Mouse (Mus musculus): ENCODE data around the gene Msrb2. TPM values are rescaled to one million over a fixed set of nuclear protein-coding genes. Genes with fewer than 3 reads are reported as not detected.

Msrb2 gene
- polyA plus RNA-seq, 1 experiment from 2014 or later, result 25.4 TPM

DNA sequence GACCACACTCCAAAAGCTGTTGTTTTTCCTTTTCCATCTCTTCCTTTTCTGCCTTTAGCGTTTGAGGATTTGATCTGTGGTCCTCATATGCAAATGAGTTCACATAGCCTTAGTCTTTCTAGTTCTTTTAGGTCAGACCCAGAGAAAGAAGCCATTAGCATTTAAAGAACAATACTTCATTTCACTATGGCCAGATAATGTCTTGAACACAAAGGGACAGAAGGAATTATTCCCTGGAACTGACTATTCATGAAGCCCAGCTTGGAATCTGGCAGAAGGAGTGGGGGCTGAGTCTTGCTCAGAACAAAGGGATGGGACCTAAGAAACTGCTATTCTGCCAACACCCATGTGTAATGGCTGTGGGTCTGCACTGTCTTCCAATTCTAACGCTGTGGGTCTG lies 21.6 kb downstream of the Msrb2 start:
- H3K9ac ChIP-seq, result no peak overlapping the region
- no peak overlapping the region for H3K4me2 ChIP-seq
- no peak for ATAC-seq (ENCODE audit: insufficient number of reproducible peaks, low FRiP score, low TSS enrichment, low read depth)
- peaks cover 9% of the 10 kb centered on the region; the same call in 1 of the 2 replicates for H3K36me3 ChIP-seq
- H3K9me3 ChIP-seq, result no peaks in the 10 kb centered on the region
- no peaks in the 10 kb centered on the region for H3K27me3 ChIP-seq
- no peaks in the 10 kb centered on the region for H3K4me1 ChIP-seq
- no peak overlapping the region for H3K4me3 ChIP-seq
- H3K27ac ChIP-seq, result no peak overlapping the region
- WGBS, result 40% methylated on average over 2 of the region's 2 CpGs

DNA sequence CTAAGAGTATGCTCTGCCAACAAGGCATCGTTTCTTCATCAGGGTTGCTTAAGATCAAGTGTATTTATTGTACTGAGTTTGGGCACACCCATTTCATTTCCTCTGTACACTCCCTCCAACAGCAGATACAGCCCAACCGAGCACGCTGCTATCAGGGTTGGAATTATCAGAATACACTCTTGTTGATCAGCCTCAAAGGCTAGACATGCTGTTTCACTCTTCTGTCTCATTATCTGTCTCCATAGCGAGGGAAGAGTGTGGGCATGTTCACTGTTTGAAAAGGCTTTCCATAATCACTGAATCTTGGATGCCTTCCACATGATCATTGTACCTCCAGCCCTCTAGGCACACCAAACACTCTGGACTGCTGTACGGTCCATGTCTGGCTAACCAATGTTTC lies 34.2 kb downstream of the Msrb2 start:
- Histone ChIP-seq H3K9ac (no peak overlapping the region), H3K4me3 (no peak overlapping the region), H3K27ac (no peak overlapping the region), H3K4me2 (no peak overlapping the region), H3K9me3 (no peaks in the 10 kb centered on the region), H3K27me3 (no peaks in the 10 kb centered on the region), H3K36me3 (no peaks in the 10 kb centered on the region), H3K4me1 (0 out of 2 replicates have a peak, but pooled peaks cover 4% of the 10 kb centered on the region)
- ATAC-seq (ENCODE audit: insufficient number of reproducible peaks, low FRiP score, low TSS enrichment, low read depth), result no peak
- 70% methylated on average over 5 of the region's 5 CpGs for WGBS

DNA sequence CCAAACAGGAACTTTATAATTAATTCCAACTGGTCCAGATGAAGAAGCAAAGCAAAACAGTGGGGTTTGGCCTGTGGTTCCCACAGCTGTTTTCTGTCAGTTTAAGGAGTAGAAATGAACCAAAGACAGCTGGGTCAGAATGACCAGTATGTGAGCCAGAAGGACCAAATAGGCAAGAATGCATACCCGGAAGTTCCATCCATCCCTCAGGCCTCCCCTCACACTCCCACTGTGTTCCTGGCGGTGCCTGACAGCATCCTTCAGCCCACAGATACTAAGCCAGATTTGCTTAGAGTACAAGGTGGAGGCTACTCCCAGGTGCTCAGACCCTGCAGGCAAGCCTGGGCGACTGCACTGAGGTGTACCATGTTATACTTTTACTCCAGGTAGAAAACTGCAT lies 35.3 kb downstream of the Msrb2 start:
- WGBS, result 34% methylated on average over 3 of the region's 3 CpGs
- ATAC-seq (ENCODE audit: insufficient number of reproducible peaks, low FRiP score, low TSS enrichment, low read depth), result no peak
- H3K4me2 ChIP-seq, result no peak overlapping the region
- H3K9me3 ChIP-seq, result no peaks in the 10 kb centered on the region
- H3K4me1 ChIP-seq, result 0 out of 2 replicates have a peak, but pooled peaks cover 4% of the 10 kb centered on the region
- H3K27me3 ChIP-seq, result no peaks in the 10 kb centered on the region
- H3K27ac ChIP-seq, result no peak overlapping the region
- no peaks in the 10 kb centered on the region for H3K36me3 ChIP-seq
- no peak overlapping the region for H3K4me3 ChIP-seq
- H3K9ac ChIP-seq, result no peak overlapping the region

DNA sequence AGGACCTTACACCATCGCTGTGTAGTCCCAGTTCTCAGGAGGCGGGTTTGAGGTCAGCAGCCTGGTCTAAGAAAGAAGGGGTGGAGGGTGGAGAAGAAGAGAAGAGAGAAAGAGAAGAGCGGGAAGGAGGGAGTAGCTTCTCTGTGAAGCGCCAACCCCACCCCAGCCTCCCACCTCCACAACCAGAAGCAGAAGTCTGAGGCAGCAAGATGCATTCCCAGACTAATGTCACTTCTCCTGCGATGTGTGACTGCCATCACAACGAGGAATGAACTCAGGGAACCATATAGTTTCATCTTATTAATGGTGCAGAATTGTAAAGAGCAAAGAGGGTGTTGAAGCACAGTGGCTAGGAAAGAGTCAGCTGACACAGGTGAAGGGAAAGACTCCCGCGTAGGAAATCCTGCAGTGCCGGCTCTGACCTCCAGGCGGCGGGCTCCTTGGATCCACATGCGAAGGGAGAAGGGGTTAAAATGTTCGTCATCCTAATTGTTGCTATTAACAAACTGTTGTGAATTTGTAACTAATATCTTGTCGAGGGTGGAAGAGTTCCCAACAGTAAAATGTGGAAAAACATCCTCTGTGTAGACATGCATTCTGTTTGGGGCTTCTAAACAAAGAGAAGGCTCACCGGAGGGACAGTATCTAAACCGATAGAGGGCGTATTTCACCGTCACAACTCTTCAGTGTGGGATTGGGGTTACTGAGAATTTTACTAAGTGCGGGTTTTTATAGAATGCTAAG lies 43.2 kb downstream of the Msrb2 start:
- Histone ChIP-seq H3K27me3 (no peaks in the 10 kb centered on the region), H3K4me3 (peak overlapping the region; percentile 23)
- ATAC-seq (ENCODE audit: insufficient number of reproducible peaks, low FRiP score, low TSS enrichment, low read depth), result no peak

DNA sequence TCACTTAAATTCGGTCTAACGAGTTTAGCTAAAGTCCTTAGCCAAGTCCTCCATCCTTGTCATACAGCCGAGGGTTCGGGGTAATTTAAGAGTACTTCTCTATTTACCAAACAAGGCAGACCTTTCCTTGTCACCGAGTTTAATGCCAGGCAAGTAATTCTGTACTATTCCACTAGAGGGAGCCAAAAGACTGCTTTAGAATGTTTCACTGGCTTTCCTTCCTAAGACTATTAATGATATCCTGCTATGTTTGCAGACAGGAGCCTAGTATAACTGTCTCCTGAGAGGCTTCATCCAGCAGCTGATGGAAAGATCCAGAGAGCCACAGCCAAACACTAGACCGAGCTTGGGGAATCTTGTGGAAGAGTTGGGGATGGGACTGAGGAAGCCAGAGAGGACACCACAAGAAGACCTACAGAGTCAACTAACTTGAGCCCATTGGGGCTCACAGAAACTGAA lies 43.9 kb downstream of the Msrb2 start:
- Histone ChIP-seq H3K9ac (no peak overlapping the region), H3K27ac (no peak overlapping the region), H3K9me3 (no peaks in the 10 kb centered on the region), H3K4me1 (peaks cover 3% of the 10 kb centered on the region; the same call in 1 of the 2 replicates), H3K4me2 (peak overlapping the region; percentile 41), H3K36me3 (no peaks in the 10 kb centered on the region), H3K27me3 (0 out of 2 replicates have a peak, but pooled peaks cover 2% of the 10 kb centered on the region), H3K4me3 (peak overlapping the region; percentile 23)
- 2% methylated on average over 6 of the region's 6 CpGs for WGBS
- no peak for ATAC-seq (ENCODE audit: insufficient number of reproducible peaks, low FRiP score, low TSS enrichment, low read depth)

More for the DNA sequence above, 43.2 kb downstream of the Msrb2 start:
- Histone ChIP-seq H3K9me3 (no peaks in the 10 kb centered on the region), H3K36me3 (no peaks in the 10 kb centered on the region), H3K4me2 (peak overlapping the region; percentile 41), H3K4me1 (peaks cover 3% of the 10 kb centered on the region; the same call in 1 of the 2 replicates), H3K27ac (no peak overlapping the region), H3K9ac (no peak overlapping the region)
- WGBS, result 24% methylated on average over 19 of the region's 19 CpGs

DNA sequence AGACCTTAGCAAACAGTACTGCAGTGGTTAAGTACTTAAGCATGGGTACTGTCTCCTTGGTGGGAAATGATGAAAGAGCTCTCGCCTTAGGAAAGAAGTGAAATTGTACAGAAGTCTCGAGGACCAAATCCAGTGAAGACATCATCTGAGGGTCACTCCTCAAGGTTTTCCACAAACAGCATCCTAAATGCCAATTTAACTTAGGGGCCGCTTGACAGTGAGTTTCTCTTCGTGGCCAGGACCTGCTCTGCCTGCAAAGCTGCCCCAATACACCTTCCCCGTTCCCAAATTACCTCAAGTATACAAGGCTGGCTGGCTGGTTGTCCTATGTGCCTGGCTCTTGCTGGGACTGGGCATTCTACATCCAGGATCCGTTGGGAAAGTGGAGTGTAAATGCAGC lies 44.8 kb downstream of the Msrb2 start:
- Histone ChIP-seq H3K4me2 (no peak overlapping the region), H3K9me3 (no peaks in the 10 kb centered on the region), H3K9ac (no peak overlapping the region), H3K27me3 (0 out of 2 replicates have a peak, but pooled peaks cover 6% of the 10 kb centered on the region), H3K27ac (no peak overlapping the region), H3K4me3 (no peak overlapping the region), H3K36me3 (no peaks in the 10 kb centered on the region), H3K4me1 (peaks cover 3% of the 10 kb centered on the region; the same call in 1 of the 2 replicates)
- ATAC-seq (ENCODE audit: insufficient number of reproducible peaks, low FRiP score, low TSS enrichment, low read depth), result no peak
- 64% methylated on average over 6 of the region's 6 CpGs for WGBS

DNA sequence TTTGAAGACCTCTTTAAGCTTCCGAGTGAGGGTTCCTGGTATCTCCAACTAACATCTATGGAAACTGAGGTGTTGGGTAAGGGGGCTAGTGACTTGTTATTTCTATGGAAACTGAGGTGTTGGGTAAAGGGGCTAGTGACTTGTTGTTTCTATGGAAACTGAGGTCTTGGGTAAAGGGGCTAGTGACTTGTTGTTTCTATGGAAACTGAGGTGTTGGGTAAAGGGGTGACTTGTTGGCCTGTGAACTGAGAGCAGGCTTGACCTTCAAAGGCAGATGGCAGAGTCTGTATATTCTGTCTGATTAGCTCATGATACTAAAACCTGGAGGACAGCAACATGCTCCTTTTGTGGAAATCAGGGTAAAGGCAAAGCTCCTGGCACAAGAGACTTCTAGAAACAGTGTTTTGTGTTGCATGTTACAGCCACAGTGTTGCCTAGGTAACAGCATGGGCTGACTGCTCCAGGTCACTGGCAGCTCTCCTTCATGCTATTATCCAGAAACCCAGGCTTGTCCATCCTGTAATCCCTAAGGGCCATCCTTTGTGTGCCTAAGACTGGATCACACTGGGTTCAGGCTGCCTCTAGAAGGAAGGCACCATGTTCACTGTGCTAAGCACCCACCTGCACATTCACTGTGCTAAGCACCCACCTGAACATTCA lies 48.6 kb downstream of the Msrb2 start:
- Histone ChIP-seq H3K27me3 (peaks cover 30% of the 10 kb centered on the region), H3K4me3 (no peak overlapping the region), H3K27ac (no peak overlapping the region), H3K4me1 (peaks cover 1% of the 10 kb centered on the region; the same call in 1 of the 2 replicates), H3K4me2 (no peak overlapping the region), H3K36me3 (no peaks in the 10 kb centered on the region), H3K9me3 (no peaks in the 10 kb centered on the region), H3K9ac (no peak overlapping the region)
- WGBS, result 57% methylated on average over 1 of the region's 1 CpGs
- no peak for ATAC-seq (ENCODE audit: insufficient number of reproducible peaks, low FRiP score, low TSS enrichment, low read depth)

- H3K4me1 ChIP-seq, result no peaks in the 10 kb centered on the region
- no peak overlapping the region for H3K4me3 ChIP-seq
- no peak overlapping the region for H3K9ac ChIP-seq
- ATAC-seq (ENCODE audit: insufficient number of reproducible peaks, low FRiP score, low TSS enrichment, low read depth), result no peak
- H3K9me3 ChIP-seq, result no peaks in the 10 kb centered on the region
- peaks cover 41% of the 10 kb centered on the region for H3K27me3 ChIP-seq
- H3K36me3 ChIP-seq, result no peaks in the 10 kb centered on the region
- no peak overlapping the region for H3K27ac ChIP-seq
- no peak overlapping the region for H3K4me2 ChIP-seq
Observed at GRCm38 (mm10) chr2:19422226-19422625, 51.0 kb downstream of the Msrb2 start.

GRCm38 (mm10) chr2:19423086-19423485 lies 51.8 kb downstream of the Msrb2 start:
- Histone ChIP-seq H3K4me2 (no peak overlapping the region), H3K36me3 (no peaks in the 10 kb centered on the region), H3K4me3 (no peak overlapping the region), H3K4me1 (no peaks in the 10 kb centered on the region), H3K27me3 (peaks cover 46% of the 10 kb centered on the region), H3K9me3 (no peaks in the 10 kb centered on the region), H3K27ac (no peak overlapping the region), H3K9ac (no peak overlapping the region)
- no peak for ATAC-seq (ENCODE audit: insufficient number of reproducible peaks, low FRiP score, low TSS enrichment, low read depth)
- WGBS, result 83% methylated on average over 6 of the region's 6 CpGs

DNA sequence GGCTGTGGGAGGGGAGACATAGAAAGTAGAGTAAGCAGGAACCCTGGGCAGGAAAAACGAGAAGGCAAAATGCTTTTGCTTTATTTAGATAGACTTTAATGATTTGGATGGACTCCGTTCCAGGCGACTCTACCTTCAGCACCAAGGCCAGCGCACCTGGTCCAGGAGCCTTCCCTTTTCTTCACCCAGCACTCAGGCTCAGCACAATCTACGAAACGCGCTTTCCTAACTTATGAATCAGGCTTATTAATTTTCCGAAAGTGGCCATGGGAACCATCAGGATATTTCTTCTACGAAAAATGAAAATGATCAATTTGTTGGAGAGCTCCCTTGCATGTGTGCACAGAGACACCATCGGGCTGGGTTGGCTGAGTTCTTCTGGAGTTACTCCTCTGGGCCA lies 57.8 kb downstream of the Msrb2 start:
- H3K4me3 ChIP-seq, result no peak overlapping the region
- no peak overlapping the region for H3K27ac ChIP-seq
- no peaks in the 10 kb centered on the region for H3K9me3 ChIP-seq
- no peak for ATAC-seq (ENCODE audit: insufficient number of reproducible peaks, low FRiP score, low TSS enrichment, low read depth)
- H3K27me3 ChIP-seq, result peaks cover 79% of the 10 kb centered on the region
- H3K9ac ChIP-seq, result no peak overlapping the region
- H3K4me2 ChIP-seq, result no peak overlapping the region
- no peaks in the 10 kb centered on the region for H3K36me3 ChIP-seq
- H3K4me1 ChIP-seq, result peaks cover 16% of the 10 kb centered on the region
- 1% methylated on average over 10 of the region's 10 CpGs for WGBS

DNA sequence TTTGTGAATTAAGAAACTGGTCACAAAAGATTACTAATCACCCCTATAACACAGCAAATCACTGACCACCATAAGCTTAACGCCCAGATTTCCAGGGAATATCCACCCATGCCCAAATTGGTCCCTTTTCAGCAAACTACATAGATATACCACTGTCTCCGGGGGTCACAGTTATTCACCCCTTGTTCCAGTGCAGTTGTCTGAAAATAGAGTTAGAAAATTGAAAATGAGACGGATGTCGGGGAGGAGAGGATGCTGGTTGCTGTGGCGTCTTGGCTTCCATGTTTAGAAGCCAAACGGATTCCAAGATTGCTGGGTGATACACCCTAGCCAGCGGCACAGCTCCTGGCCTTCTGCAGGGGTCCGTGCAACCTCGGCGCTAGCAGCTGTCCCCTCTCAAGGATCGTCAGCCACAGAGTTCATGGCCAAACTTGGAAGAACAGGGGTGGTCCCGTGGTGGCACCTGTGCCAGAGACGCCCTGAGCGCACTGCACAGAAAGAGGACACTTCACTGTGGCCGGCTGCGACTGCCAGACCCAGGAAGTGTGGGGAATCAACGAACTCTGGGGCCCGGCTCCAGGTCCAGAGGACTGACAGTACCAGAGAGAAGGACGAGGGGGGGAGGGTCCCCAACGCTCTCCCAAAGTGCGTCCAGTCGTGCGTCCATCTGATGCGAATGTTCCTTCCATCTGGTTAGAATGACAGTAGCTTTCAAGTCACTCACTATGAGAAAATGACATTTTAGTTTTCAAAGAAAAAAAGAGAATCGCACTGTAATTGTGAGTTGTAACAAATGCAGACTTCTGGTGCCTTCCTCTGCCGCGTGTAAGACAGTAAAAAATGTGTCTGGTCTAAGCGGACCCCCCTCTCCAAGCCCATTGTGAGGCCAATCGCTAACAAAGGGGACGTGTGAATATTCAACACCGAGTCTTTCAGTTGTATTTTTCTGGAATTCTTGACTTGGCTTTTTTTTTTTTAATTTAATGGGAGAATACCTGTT lies 58.8 kb downstream of the Msrb2 start:
- Histone ChIP-seq H3K4me3 (no peak overlapping the region), H3K4me1 (peaks cover 16% of the 10 kb centered on the region), H3K9ac (no peak overlapping the region), H3K36me3 (no peaks in the 10 kb centered on the region), H3K9me3 (no peaks in the 10 kb centered on the region), H3K27ac (no peak overlapping the region), H3K4me2 (no peak overlapping the region), H3K27me3 (peaks cover 82% of the 10 kb centered on the region)
- no peak for ATAC-seq (ENCODE audit: insufficient number of reproducible peaks, low FRiP score, low TSS enrichment, low read depth)
- WGBS, result 5% methylated on average over 31 of the region's 31 CpGs

Data from limb, embryonic 15.5 days (tissue).